Mouse (Mus musculus): Measurements from ENCODE around the gene BC029722.

GRCm38 (mm10) chr2:155846930-155847329 is 27.7 kb upstream of the BC029722 start:
- TF ChIP-seq CTCF (conservative IDR thresholded peaks at IDR 0.05; ENCODE audit: low read length) (no peak), POU5F1 (IDR thresholded peaks at IDR 0.05; ENCODE audit: borderline replicate concordance, low read length) (no peak)

Measured in E14TG2a.4 (cell line).